Mouse (Mus musculus): ENCODE data around the gene 1110032A03Rik. TPM values are rescaled to one million over a fixed set of nuclear protein-coding genes. Genes with fewer than 3 reads are reported as not detected.
A peak's percentile ranks its signal among the peaks of the same experiment; 100 is the strongest.

The 1110032A03Rik gene
- polyA plus RNA-seq, 1 experiment from 2014 or later: 25.8 TPM

DNA sequence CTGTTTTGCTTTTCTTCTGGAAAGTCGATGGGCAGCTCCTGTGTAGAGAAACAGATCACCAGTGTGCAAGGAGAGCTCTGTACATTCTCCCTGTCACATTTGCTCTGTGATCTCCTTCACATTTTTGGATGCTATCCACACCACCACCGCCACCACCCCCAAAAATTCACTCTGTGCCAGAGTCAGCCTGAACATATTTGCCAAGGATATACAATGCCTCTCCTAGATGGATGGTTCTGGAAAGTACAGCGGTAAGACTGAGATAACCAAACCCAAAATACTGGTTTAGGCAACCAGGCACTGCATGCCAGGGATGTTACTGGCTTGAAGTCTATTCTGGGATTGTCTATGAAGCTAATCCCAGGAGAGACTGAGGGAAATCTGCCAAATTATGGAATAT, 33.1 kb downstream of the 1110032A03Rik start:
- H3K4me3 ChIP-seq: no peak overlapping the region
- H3K9me3 ChIP-seq (replicated peaks): no peaks in the 10 kb centered on the region
- peaks cover 19% of the 10 kb centered on the region for H3K4me1 ChIP-seq
- H3K36me3 ChIP-seq: no peaks in the 10 kb centered on the region
- 92% methylated on average over 3 of the region's 3 CpGs for WGBS
- no peak for DNase-seq (ENCODE audit: low spot score)
- H3K27ac ChIP-seq: no peak overlapping the region
- peaks cover 21% of the 10 kb centered on the region for H3K27me3 ChIP-seq (ENCODE audit: low read depth, poor library complexity, severe bottlenecking)

GRCm38 (mm10) chr9:50740867-50741784, 34.2 kb downstream of the 1110032A03Rik start:
- Histone ChIP-seq H3K4me1 (peaks cover 13% of the 10 kb centered on the region), H3K4me3 (no peak overlapping the region), H3K9me3 (replicated peaks) (no peaks in the 10 kb centered on the region), H3K27me3 (ENCODE audit: low read depth, poor library complexity, severe bottlenecking) (peaks cover 9% of the 10 kb centered on the region; the same call in 1 of the 2 replicates), H3K36me3 (no peaks in the 10 kb centered on the region), H3K27ac (no peak overlapping the region)
- WGBS: 89% methylated on average over 14 of the region's 14 CpGs
- no peak for DNase-seq (ENCODE audit: low spot score)

- Histone ChIP-seq H3K4me3 (peak within 1 kb of the TSS; percentile 52), H3K9me3 (replicated peaks) (no peaks in the 10 kb centered on the region), H3K4me1 (peaks cover 16% of the 10 kb centered on the region), H3K36me3 (no peaks in the 10 kb centered on the region), H3K27me3 (ENCODE audit: low read depth, poor library complexity, severe bottlenecking) (no peaks in the 10 kb centered on the region), H3K27ac (0 out of 2 replicates have a peak within 1 kb of the TSS, but pooled peaks have one; percentile 11)
- WGBS: 14% methylated on average over 36 of the region's 36 CpGs
- DNase-seq (ENCODE audit: low spot score): peak; percentile 91
Measured at GRCm38 (mm10) chr9:50738914-50739870, 36.1 kb downstream of the 1110032A03Rik start, which contains the start of gene Dixdc1. Gene Dixdc1 (minus strand): TSS chr9:50739517.

DNA sequence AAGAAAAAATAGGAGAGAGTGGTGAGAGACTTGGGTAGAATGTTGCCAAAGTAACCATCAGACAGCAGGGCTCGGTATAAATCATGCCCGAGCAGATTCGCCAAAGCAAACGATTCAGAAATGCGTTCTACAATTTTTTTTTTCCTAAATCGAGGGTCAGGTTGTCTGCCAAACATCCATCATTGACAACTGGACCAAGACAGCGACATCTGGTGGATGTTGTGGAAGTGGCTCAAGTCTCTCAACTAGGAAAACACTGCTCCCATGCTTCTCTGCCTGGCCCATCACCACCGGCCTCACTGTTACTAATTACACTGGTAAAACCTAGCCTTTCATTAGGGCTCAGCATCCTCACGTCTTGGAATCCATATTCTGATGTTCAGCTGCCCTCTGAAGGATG, 40.3 kb downstream of the 1110032A03Rik start:
- peak; percentile 69 for DNase-seq (ENCODE audit: low spot score)
- 8% methylated on average over 9 of the region's 9 CpGs for WGBS
- Histone ChIP-seq H3K36me3 (no peaks in the 10 kb centered on the region), H3K9me3 (replicated peaks) (no peaks in the 10 kb centered on the region), H3K4me3 (no peak overlapping the region), H3K27ac (no peak overlapping the region), H3K27me3 (ENCODE audit: low read depth, poor library complexity, severe bottlenecking) (no peaks in the 10 kb centered on the region), H3K4me1 (peaks cover 16% of the 10 kb centered on the region)

DNA sequence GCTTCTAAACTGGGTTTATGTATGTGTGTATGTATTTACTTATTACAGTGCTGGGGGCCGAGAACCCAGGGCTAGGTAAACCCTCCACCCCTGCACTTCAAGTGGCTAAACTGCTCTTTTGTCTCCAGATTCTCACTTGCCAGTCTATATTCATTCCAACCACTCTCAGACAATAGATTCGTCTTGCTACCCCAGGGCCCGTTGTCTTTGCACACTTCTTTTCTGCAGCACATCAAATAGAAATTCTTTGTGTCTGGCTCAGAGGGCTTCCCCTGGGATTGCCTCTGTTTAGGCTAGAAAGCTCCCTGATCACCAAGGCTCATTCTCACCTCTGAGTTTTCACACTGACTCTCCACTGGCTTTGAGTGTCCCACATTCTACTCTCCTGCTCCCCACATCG, 42.8 kb downstream of the 1110032A03Rik start:
- H3K9me3 ChIP-seq (replicated peaks): no peaks in the 10 kb centered on the region
- H3K27ac ChIP-seq: no peak overlapping the region
- no peak for DNase-seq (ENCODE audit: low spot score)
- no peak overlapping the region for H3K4me3 ChIP-seq
- 19% methylated on average over 4 of the region's 4 CpGs for WGBS
- peaks cover 15% of the 10 kb centered on the region for H3K4me1 ChIP-seq
- H3K27me3 ChIP-seq (ENCODE audit: low read depth, poor library complexity, severe bottlenecking): no peaks in the 10 kb centered on the region
- no peaks in the 10 kb centered on the region for H3K36me3 ChIP-seq

DNA sequence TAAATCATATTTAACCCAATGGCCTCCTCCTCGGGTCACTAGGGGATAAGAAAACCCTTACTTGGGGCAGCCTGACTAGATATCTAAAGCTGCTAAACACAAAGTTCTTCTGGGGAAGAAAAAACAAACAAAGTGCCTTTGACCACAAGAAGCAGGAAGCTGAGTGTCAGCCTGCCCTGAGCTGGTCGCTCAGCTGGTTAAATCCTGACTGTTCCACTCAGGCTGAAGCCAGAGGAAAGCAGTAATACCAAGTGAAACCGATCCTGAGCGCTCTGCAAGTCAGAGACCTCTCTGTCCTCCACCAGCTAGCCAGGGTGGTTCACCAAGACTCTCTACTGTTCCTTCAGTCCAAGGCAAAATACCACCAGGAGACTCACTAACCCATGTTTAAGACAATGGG, 45.7 kb downstream of the 1110032A03Rik start:
- DNase-seq (ENCODE audit: low spot score): no peak
- H3K36me3 ChIP-seq: no peaks in the 10 kb centered on the region
- no peak overlapping the region for H3K27ac ChIP-seq
- H3K4me1 ChIP-seq: peaks cover 37% of the 10 kb centered on the region
- no peak overlapping the region for H3K4me3 ChIP-seq
- no peaks in the 10 kb centered on the region for H3K9me3 ChIP-seq (replicated peaks)
- H3K27me3 ChIP-seq (ENCODE audit: low read depth, poor library complexity, severe bottlenecking): no peaks in the 10 kb centered on the region
- 57% methylated on average over 4 of the region's 4 CpGs for WGBS

- H3K9me3 ChIP-seq (replicated peaks): no peaks in the 10 kb centered on the region
- WGBS: under 1% methylated on average over 45 of the region's 45 CpGs
Measured at GRCm38 (mm10) chr9:50727925-50728651, 47.2 kb downstream of the 1110032A03Rik start.

DNA sequence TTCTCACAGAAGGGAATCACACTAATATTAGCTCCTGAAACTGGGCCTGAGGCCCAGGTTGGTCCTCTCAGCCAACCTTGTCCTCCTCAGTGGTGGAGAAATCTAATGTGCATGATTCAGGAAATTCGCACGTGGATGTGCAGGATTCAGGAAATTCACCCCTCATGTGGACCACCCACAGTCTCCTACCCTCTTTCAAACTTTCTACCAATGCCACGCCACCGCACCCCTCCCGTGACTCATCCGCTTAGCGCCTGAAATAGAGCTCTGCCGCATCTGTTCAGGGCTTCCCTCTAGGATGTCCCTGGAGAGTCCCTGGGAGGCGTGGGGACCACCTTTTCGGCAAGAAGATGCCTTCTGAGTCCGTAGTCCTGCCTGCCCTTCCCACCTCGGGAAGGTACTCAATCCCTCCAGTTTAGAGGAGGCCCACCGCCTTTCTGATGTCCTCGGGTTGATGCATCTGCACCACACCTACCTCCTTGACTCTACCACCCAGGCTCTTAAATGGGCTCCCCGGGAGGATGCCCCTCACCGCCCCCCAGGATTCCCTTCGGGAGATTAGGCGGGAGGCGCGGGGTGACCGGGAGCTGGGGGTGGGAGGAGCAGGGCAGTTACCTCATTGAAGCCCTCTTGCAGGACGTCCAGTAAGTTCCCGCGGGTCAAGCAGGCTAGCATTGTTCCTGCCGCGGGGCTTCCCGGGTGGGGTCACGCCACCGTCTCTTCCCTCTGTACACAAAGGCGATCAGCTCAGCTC, 48.0 kb downstream of the 1110032A03Rik start:
- Histone ChIP-seq H3K9me3 (replicated peaks) (no peaks in the 10 kb centered on the region), H3K27ac (peak overlapping the region; percentile 96), H3K27me3 (ENCODE audit: low read depth, poor library complexity, severe bottlenecking) (no peaks in the 10 kb centered on the region), H3K4me3 (peak overlapping the region; percentile 77), H3K4me1 (peaks cover 56% of the 10 kb centered on the region), H3K36me3 (peaks cover 12% of the 10 kb centered on the region)
- 2% methylated on average over 30 of the region's 30 CpGs for WGBS
- DNase-seq (ENCODE audit: low spot score): peak; percentile 69

More at GRCm38 (mm10) chr9:50727925-50728651, 47.2 kb downstream of the 1110032A03Rik start:
- DNase-seq (ENCODE audit: low spot score): peak; percentile 88
- Histone ChIP-seq H3K4me1 (peaks cover 52% of the 10 kb centered on the region), H3K36me3 (0 out of 2 replicates have a peak, but pooled peaks cover 9% of the 10 kb centered on the region), H3K27ac (peak overlapping the region; percentile 96), H3K27me3 (ENCODE audit: low read depth, poor library complexity, severe bottlenecking) (no peaks in the 10 kb centered on the region), H3K4me3 (peak overlapping the region; percentile 77)

- Histone ChIP-seq H3K4me3 (peak overlapping the region; percentile 77), H3K27ac (peak overlapping the region; percentile 96), H3K36me3 (peaks cover 19% of the 10 kb centered on the region), H3K4me1 (peaks cover 68% of the 10 kb centered on the region), H3K27me3 (ENCODE audit: low read depth, poor library complexity, severe bottlenecking) (no peaks in the 10 kb centered on the region), H3K9me3 (replicated peaks) (no peaks in the 10 kb centered on the region)
- WGBS: 27% methylated on average over 8 of the region's 8 CpGs
- DNase-seq (ENCODE audit: low spot score): peak; percentile 58
Measured at GRCm38 (mm10) chr9:50725921-50726590, 49.3 kb downstream of the 1110032A03Rik start.

DNA sequence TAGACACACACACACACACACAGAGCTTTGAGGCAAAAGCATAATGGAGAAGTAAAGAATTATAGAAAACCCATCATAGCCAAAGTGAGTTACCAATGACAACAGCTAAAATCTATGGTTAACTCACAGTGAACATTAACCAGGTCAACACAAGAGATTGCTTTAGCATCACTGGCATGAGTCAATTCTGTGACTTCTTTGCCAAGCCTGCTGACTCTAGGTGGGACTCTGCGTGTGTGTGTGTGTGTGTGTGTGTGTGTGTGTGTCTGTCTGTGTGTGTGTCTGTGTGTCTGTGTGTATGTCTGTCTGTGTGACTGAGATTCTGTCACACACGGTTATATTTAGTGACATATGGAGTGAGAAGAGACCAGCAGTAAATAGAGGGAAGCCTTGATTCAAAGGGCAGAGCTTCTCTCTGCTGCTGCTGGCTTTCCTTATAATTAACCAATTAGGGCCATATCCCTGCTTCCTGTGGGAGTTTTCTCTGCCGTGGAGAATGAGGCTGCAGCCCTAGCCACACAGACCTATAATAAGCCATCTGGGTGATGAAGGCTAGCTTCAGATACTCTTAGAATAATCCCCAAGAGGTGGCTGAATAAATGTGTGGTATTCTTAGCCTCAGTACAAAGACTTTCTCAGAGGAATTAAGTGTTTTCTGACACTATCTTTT, 50.5 kb downstream of the 1110032A03Rik start:
- peaks cover 71% of the 10 kb centered on the region for H3K4me1 ChIP-seq
- H3K36me3 ChIP-seq: peaks cover 27% of the 10 kb centered on the region
- WGBS: 35% methylated on average over 3 of the region's 3 CpGs
- H3K27ac ChIP-seq: 0 out of 2 replicates have a peak overlapping the region, but pooled peaks have one; percentile 32
- DNase-seq (ENCODE audit: low spot score): no peak
- H3K9me3 ChIP-seq (replicated peaks): no peaks in the 10 kb centered on the region
- no peaks in the 10 kb centered on the region for H3K27me3 ChIP-seq (ENCODE audit: low read depth, poor library complexity, severe bottlenecking)
- H3K4me3 ChIP-seq: 0 out of 2 replicates have a peak overlapping the region, but pooled peaks have one; percentile 4

DNA sequence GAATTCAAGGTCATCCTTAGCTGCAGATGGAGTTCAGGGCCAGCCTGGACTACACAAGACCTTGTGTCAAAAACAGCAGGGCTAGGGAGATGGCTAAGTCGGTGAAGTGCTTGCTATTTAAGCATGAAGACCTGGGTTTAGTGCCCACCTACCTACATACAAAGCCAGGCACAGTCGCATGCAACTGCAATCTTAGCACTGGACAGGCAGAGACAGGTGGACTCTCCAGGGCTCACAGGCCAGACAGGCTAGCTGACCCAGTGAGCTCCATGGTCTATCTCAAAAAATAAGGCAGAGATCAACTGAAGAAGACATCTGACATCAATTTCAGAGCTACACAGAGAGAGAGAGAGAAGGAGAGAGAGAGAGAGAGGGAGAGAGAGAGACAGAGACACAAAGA, 51.2 kb downstream of the 1110032A03Rik start:
- Histone ChIP-seq H3K36me3 (peaks cover 33% of the 10 kb centered on the region), H3K27me3 (ENCODE audit: low read depth, poor library complexity, severe bottlenecking) (no peaks in the 10 kb centered on the region), H3K4me3 (peak overlapping the region; percentile 4; the same call in 1 of the 2 replicates), H3K4me1 (peaks cover 71% of the 10 kb centered on the region), H3K9me3 (replicated peaks) (no peaks in the 10 kb centered on the region), H3K27ac (0 out of 2 replicates have a peak overlapping the region, but pooled peaks have one; percentile 32)
- WGBS: 90% methylated on average over 2 of the region's 2 CpGs
- no peak for DNase-seq (ENCODE audit: low spot score)

Measured in limb, embryonic 10.5 days (tissue).